Mouse (Mus musculus): ENCODE results near the gene Gm47996. TPM values are rescaled to one million over a fixed set of nuclear protein-coding genes. Genes with fewer than 3 reads are reported as not detected.
"Not testable (repeated sequence)": the region's sequence is repeated elsewhere in the genome, so short reads cannot be mapped to it uniquely, and the experiment has no call there.

Gene Gm47996
- polyA plus RNA-seq, 1 experiment = not detected

DNA sequence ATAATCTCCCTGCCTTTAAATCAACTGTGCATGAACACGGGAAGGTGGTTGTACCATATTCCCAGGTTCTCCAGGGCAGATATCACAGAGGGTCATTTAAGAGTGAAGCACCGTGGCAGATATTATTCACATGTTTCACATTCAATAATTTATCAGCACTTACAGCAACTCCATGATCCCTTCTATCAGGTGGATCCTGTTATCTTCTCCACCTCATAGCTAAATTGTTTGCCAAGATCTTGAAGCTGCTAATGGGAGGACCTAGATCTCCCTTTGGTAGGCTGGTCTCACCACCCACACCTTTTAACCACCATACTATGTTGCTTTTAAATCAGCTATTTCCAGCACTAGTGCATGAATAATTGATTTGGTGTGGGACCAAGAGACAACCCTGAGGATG is 29.8 kb upstream of the Gm47996 start:
- TF ChIP-seq POLR2A (IDR thresholded peaks at IDR 0.05; ENCODE audit: insufficient read depth, low read depth, low read length) (no peak), CTCF (IDR thresholded peaks at IDR 0.05; ENCODE audit: insufficient read depth, low read depth, low read length) (no peak)
- H3K4me1 ChIP-seq (ENCODE audit: control insufficient read depth, insufficient read depth, low read length) = no peaks in the 10 kb centered on the region
- WGBS = 94% methylated on average over 2 of the region's 2 CpGs
- H3K27ac ChIP-seq (ENCODE audit: insufficient read depth, low read depth, low read length) = no peak overlapping the region
- no peak overlapping the region for H3K4me3 ChIP-seq (ENCODE audit: insufficient read depth, low read depth, low read length)

DNA sequence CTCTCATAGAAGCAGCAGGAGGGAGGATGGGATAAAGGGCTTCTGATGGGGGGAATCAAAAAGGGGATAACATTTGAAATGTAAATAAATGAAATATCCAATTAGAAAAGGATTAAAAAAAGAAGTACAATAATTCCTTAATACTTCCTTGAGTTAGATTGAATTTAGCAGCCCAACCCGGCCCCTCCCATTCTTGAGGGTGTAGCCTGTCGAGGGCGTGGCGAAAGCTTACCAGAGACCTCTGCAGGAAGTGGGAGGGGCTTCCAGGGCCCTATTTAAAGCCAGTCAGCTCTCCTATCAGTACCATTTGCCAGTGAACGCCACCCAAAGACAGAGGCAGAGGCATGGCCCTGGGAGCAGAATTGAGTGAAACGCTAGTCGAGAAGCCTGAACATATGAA is 27.7 kb upstream of the Gm47996 start, which contains the start of gene Gm47985:
Gm47985 (plus strand) TSS at position 272 of the 400 bp plus-strand sequence.
- WGBS = 100% methylated on average over 1 of the region's 7 CpGs
- H3K27ac ChIP-seq (ENCODE audit: insufficient read depth, low read depth, low read length); H3K4me1 ChIP-seq (ENCODE audit: control insufficient read depth, insufficient read depth, low read length); H3K4me3 ChIP-seq (ENCODE audit: insufficient read depth, low read depth, low read length): not testable (repeated sequence)

DNA sequence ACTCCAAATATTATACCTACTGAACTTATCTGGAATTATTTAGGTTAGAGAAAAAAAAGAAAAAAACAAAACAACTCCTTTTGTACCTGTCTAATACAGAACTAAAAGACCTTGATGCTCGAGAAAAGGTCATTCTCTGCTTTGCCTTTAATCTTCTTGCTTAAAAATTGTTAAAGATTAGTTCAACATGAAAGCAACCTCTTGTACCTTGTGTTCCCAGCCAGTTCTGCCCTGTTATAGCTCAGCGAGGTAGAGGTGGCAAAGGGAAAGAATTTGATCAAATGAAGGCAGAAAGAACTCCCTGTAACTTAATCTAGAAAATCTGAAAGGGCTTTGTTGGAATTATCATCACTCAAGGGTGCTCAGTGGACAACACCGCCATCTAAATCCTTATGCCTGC is 23.7 kb upstream of the Gm47996 start:
- H3K27ac ChIP-seq (ENCODE audit: insufficient read depth, low read depth, low read length); H3K4me1 ChIP-seq (ENCODE audit: control insufficient read depth, insufficient read depth, low read length); H3K4me3 ChIP-seq (ENCODE audit: insufficient read depth, low read depth, low read length): not testable (repeated sequence)
- WGBS = 88% methylated on average over 3 of the region's 3 CpGs

DNA sequence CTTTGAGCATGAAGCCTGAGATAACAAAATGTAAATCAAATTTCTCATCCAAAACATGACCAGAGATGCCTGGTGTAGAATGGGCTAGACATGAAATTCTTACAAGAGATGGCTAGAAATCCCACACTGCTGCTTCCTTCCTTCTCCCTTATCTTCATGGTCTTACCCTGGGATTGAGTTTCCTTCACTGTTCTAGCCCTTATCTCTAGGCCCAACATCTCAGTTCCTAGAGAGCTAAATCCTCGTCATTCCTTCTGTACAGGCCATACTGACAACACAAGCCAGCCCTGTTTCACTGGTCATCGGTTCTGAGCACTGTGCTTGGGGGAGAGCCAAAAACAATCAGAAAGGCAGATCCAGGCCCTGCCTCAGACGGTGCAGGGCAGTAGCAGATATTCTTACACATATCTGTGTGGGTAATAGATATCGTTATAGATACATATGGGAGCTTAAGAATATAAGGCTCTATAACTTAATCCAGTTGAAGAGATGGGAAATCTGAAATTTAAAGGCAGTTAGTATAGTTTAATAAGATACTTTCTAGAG is 23.0 kb upstream of the Gm47996 start:
- not testable (repeated sequence) for H3K4me1 ChIP-seq (ENCODE audit: control insufficient read depth, insufficient read depth, low read length); H3K4me3 ChIP-seq (ENCODE audit: insufficient read depth, low read depth, low read length); H3K27ac ChIP-seq (ENCODE audit: insufficient read depth, low read depth, low read length)
- WGBS = 82% methylated on average over 4 of the region's 4 CpGs

DNA sequence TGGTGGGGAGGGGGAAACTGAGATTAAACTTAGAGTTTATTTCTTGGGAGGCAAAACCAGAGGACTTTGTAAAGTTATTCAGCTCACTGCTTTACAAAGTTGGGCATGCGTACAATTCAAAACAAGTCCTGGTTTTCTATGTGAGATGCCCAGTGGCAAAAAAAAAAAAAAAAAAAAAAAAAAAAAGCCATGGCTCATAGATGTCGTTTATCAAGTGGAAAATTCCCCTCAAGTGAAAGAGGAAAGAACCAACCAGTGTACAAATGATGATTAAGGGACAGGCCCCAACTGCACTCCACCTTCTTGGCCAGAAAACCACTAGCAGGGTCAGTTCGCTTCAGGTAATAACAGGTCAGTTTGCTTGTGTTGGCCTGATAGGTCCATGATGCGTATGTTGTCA is 21.5 kb upstream of the Gm47996 start:
- TF ChIP-seq POLR2A (IDR thresholded peaks at IDR 0.05; ENCODE audit: insufficient read depth, low read depth, low read length) (no peak), CTCF (IDR thresholded peaks at IDR 0.05; ENCODE audit: insufficient read depth, low read depth, low read length) (no peak)
- WGBS = 80% methylated on average over 4 of the region's 4 CpGs

DNA sequence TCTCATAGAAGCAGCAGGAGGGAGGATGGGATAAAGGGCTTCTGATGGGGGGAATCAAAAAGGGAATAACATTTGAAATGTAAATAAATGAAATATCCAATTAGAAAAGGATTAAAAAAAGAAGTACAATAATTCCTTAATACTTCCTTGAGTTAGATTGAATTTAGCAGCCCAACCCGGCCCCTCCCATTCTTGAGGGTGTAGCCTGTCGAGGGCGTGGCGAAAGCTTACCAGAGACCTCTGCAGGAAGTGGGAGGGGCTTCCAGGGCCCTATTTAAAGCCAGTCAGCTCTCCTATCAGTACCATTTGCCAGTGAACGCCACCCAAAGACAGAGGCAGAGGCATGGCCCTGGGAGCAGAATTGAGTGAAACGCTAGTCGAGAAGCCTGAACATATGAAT is 17.9 kb upstream of the Gm47996 start, which contains the start of gene Gm8947:
Gm8947 (plus strand) TSS at position 302 of the 400 bp plus-strand sequence.
- H3K4me1 ChIP-seq (ENCODE audit: control insufficient read depth, insufficient read depth, low read length); H3K27ac ChIP-seq (ENCODE audit: insufficient read depth, low read depth, low read length); H3K4me3 ChIP-seq (ENCODE audit: insufficient read depth, low read depth, low read length): not testable (repeated sequence)
- 100% methylated on average over 2 of the region's 7 CpGs for WGBS

More for the DNA sequence above, 21.5 kb upstream of the Gm47996 start:
- no peak overlapping the region for H3K27ac ChIP-seq (ENCODE audit: insufficient read depth, low read depth, low read length)
- no peaks in the 10 kb centered on the region for H3K4me1 ChIP-seq (ENCODE audit: control insufficient read depth, insufficient read depth, low read length)
- H3K4me3 ChIP-seq (ENCODE audit: insufficient read depth, low read depth, low read length) = no peak overlapping the region

DNA sequence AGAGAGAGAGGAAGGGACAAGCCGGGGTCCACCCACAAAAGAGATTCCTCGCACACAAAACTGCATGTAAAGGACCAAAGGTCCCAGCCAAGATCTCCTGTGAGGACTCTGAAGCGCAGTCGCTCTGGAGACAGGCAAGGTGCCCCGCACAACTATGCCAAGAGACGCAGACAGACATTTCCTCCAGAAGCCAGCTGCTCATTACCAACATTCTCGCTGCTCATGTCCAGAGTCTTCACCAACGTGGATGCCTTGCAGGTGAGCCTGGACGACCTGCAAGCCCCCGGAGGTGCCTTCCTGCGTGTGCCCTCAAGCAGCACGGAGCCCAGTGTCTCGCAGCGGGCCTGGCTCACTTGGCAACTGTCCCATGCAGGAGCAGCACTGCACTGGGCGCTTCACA is 17.2 kb upstream of the Gm47996 start:
- not testable (repeated sequence) for H3K27ac ChIP-seq (ENCODE audit: insufficient read depth, low read depth, low read length); H3K4me3 ChIP-seq (ENCODE audit: insufficient read depth, low read depth, low read length); H3K4me1 ChIP-seq (ENCODE audit: control insufficient read depth, insufficient read depth, low read length)
- 96% methylated on average over 15 of the region's 15 CpGs for WGBS

DNA sequence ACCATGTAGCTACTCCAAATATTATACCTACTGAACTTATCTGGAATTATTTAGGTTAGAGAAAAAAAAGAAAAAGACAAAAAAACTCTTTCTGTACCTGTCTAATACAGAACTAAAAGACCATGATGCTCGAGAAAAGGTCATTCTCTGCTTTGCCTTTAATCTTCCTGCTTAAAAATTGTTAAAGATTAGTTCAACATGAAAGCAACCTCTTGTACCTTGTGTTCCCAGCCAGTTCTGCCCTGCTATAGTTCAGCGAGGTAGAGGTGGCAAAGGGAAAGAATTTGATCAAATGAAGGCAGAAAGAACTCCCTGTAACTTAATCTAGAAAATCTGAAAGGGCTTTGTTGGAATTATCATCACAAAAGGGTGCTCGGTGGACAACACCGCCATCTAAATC is 13.9 kb upstream of the Gm47996 start:
- not testable (repeated sequence) for H3K4me3 ChIP-seq (ENCODE audit: insufficient read depth, low read depth, low read length); H3K27ac ChIP-seq (ENCODE audit: insufficient read depth, low read depth, low read length); H3K4me1 ChIP-seq (ENCODE audit: control insufficient read depth, insufficient read depth, low read length)
- WGBS = 64% methylated on average over 4 of the region's 4 CpGs

DNA sequence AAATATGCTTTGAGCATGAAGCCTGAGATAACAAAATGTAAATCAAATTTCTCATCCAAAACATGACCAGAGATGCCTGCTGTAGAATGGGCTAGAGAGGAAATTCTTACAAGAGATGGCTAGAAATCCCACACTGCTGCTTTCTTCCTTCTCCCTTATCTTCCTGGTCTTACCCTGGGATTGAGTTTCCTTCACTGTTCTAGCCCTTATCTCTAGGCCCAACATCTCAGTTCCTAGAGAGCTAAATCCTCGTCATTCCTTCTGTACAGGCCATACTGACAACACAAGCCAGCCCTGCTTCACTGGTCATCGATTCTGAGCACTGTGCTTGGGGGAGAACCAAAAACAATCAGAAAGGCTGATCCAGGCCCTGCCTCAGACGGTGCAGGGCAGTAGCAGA is 13.2 kb upstream of the Gm47996 start:
- H3K27ac ChIP-seq (ENCODE audit: insufficient read depth, low read depth, low read length); H3K4me3 ChIP-seq (ENCODE audit: insufficient read depth, low read depth, low read length); H3K4me1 ChIP-seq (ENCODE audit: control insufficient read depth, insufficient read depth, low read length): not testable (repeated sequence)
- 95% methylated on average over 3 of the region's 3 CpGs for WGBS

DNA sequence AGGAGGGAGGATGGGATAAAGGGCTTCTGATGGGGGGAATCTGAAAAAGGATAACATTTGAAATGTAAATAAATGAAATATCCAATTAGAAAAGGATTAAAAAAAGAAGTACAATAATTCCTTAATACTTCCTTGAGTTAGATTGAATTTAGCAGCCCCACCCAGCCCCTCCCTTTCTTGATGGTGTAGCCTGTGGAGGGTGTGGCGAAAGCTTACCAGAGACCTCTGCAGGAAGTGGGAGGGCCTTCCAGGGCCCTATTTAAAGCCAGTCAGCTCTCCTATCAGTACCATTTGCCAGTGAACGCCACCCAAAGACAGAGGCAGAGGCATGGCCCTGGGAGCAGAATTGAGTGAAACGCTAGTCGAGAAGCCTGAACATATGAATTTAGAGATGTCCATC is 11.8 kb upstream of the Gm47996 start, which contains the start of gene Gm47995:
Gm47995 (plus strand) TSS at position 329 of the 400 bp plus-strand sequence.
- H3K27ac ChIP-seq (ENCODE audit: insufficient read depth, low read depth, low read length); H3K4me1 ChIP-seq (ENCODE audit: control insufficient read depth, insufficient read depth, low read length); H3K4me3 ChIP-seq (ENCODE audit: insufficient read depth, low read depth, low read length): not testable (repeated sequence)
- WGBS = 88% methylated on average over 3 of the region's 4 CpGs

DNA sequence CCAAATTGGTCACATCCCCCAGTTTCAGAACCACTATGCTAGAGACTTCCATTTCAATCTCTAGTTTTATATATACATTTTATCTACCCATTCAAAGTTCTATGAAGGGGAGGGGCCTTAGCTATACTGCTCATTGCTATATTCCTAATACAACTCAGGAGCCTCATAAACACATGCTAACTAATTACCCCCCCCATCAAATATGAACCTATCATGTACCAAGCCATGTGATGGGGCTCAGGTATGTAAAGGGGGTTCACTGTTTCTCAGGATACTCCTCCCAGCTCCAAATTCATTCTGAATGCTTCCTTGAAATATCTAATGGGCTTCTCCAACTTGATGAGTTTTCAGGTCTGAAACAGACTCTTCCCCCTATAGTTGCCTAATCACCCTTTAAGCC is 9.3 kb upstream of the Gm47996 start:
- H3K27ac ChIP-seq (ENCODE audit: insufficient read depth, low read depth, low read length); H3K4me3 ChIP-seq (ENCODE audit: insufficient read depth, low read depth, low read length); H3K4me1 ChIP-seq (ENCODE audit: control insufficient read depth, insufficient read depth, low read length): not testable (repeated sequence)

DNA sequence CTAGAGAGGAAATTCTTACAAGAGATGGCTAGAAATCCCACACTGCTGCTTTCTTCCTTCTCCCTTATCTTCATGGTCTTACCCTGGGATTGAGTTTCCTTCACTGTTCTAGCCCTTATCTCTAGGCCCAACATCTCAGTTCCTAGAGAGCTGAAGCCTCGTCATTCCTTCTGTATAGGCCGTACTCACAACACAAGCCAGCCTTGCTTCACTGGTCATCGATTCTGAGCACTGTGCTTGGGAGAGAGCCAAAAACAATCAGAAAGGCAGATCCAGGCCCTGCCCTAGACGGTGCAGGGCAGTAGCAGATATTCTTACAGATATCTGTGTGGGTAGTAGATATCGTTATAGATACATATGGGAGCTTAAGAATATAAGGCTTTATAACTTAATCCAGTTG is 7.2 kb upstream of the Gm47996 start:
- not testable (repeated sequence) for H3K4me1 ChIP-seq (ENCODE audit: control insufficient read depth, insufficient read depth, low read length); H3K27ac ChIP-seq (ENCODE audit: insufficient read depth, low read depth, low read length); H3K4me3 ChIP-seq (ENCODE audit: insufficient read depth, low read depth, low read length)
- WGBS = 83% methylated on average over 4 of the region's 5 CpGs

DNA sequence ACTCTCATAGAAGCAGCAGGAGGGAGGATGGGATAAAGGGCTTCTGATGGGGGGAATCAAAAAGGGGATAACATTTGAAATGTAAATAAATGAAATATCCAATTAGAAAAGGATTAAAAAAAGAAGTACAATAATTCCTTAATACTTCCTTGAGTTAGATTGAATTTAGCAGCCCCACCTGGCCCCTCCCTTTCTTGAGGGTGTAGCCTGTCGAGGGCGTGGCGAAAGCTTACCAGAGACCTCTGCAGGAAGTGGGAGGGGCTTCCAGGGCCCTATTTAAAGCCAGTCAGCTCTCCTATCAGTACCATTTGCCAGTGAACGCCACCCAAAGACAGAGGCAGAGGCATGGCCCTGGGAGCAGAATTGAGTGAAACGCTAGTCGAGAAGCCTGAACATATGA is 6.1 kb upstream of the Gm47996 start, which contains the start of gene 3110040M04Rik:
3110040M04Rik (plus strand) TSS at position 304 of the 400 bp plus-strand sequence.
- not testable (repeated sequence) for H3K4me3 ChIP-seq (ENCODE audit: insufficient read depth, low read depth, low read length); H3K27ac ChIP-seq (ENCODE audit: insufficient read depth, low read depth, low read length); H3K4me1 ChIP-seq (ENCODE audit: control insufficient read depth, insufficient read depth, low read length)
- WGBS = no CpG with 5 or more reads among the region's 6 CpGs

DNA sequence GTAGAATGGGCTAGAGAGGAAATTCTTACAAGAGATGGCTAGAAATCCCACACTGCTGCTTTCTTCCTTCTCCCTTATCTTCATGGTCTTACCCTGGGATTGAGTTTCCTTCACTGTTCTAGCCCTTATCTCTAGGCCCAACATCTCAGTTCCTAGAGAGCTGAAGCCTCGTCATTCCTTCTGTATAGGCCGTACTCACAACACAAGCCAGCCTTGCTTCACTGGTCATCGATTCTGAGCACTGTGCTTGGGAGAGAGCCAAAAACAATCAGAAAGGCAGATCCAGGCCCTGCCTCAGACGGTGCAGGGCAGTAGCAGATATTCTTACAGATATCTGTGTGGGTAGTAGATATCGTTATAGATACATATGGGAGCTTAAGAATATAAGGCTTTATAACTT is 1.4 kb upstream of the Gm47996 start:
- H3K4me1 ChIP-seq (ENCODE audit: control insufficient read depth, insufficient read depth, low read length); H3K27ac ChIP-seq (ENCODE audit: insufficient read depth, low read depth, low read length); H3K4me3 ChIP-seq (ENCODE audit: insufficient read depth, low read depth, low read length): not testable (repeated sequence)
- 80% methylated on average over 4 of the region's 5 CpGs for WGBS

DNA sequence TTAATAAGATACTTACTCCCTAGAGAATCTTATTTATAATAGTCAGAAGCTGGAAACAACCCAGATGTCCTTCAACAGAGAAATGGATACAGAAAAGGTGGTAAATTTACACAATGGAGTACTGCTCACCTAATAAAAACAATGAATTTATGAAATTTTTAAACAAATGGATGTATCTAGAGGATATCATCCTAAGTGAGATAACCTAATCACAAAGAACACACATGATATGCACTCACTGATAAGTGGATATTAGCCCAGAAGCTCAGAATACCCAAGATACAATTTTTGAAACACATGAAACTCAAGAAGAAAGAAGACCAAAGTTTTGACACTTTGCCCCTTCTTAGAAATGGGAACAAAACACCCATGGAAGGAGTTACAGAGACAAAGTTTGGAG is 987 bp upstream of the Gm47996 start:
- not testable (repeated sequence) for H3K27ac ChIP-seq (ENCODE audit: insufficient read depth, low read depth, low read length); H3K4me1 ChIP-seq (ENCODE audit: control insufficient read depth, insufficient read depth, low read length); H3K4me3 ChIP-seq (ENCODE audit: insufficient read depth, low read depth, low read length)
